Mouse (Mus musculus): ENCODE results near the gene Oaz1. TPM values are rescaled to one million over a fixed set of nuclear protein-coding genes. Genes with fewer than 3 reads are reported as not detected.
A peak's percentile ranks its signal among the peaks of the same experiment; 100 is the strongest.

Oaz1 gene
- polyA plus RNA-seq, 1 experiment from 2014 or later, result 1,701 TPM

GRCm38 (mm10) chr10:80836949-80837379, 10.5 kb downstream of the Oaz1 start:
- H3K4me2 ChIP-seq (ENCODE audit: low read length), result no peak overlapping the region
- H3K4me1 ChIP-seq (ENCODE audit: control insufficient read depth, insufficient read depth, low read length), result no peaks in the 10 kb centered on the region
- H3K27ac ChIP-seq (ENCODE audit: low read depth, low read length), result no peak overlapping the region
- ATAC-seq (peak; percentile 34; the same call in 1 of the 2 replicates), DNase-seq (ENCODE audit: low spot score) (no peak)
- 52% methylated on average over 7 of the region's 7 CpGs for WGBS
- H3K9ac ChIP-seq (ENCODE audit: low read length), result no peak overlapping the region
- H3K9me3 ChIP-seq (replicated peaks; ENCODE audit: control insufficient read depth, low read length), result no peaks in the 10 kb centered on the region
- H3K4me3 ChIP-seq (ENCODE audit: low read depth, low read length), result no peak overlapping the region
- H3K27me3 ChIP-seq (replicated peaks; ENCODE audit: control insufficient read depth, insufficient read depth, low read length), result 0 out of 2 replicates have a peak, but pooled peaks cover 3% of the 10 kb centered on the region
- H3K36me3 ChIP-seq (ENCODE audit: control insufficient read depth, insufficient read depth, low read length), result no peaks in the 10 kb centered on the region

GRCm38 (mm10) chr10:80837827-80838226, 11.4 kb downstream of the Oaz1 start:
- DNase-seq (ENCODE audit: low spot score) (no peak), ATAC-seq (no peak)
- Histone ChIP-seq H3K4me2 (ENCODE audit: low read length) (no peak overlapping the region), H3K9ac (ENCODE audit: low read length) (no peak overlapping the region), H3K9me3 (replicated peaks; ENCODE audit: control insufficient read depth, low read length) (no peaks in the 10 kb centered on the region), H3K36me3 (ENCODE audit: control insufficient read depth, insufficient read depth, low read length) (no peaks in the 10 kb centered on the region), H3K27me3 (replicated peaks; ENCODE audit: control insufficient read depth, insufficient read depth, low read length) (peaks cover 5% of the 10 kb centered on the region; the same call in 1 of the 2 replicates), H3K4me1 (ENCODE audit: control insufficient read depth, insufficient read depth, low read length) (no peaks in the 10 kb centered on the region), H3K4me3 (ENCODE audit: low read depth, low read length) (no peak overlapping the region), H3K27ac (ENCODE audit: low read depth, low read length) (no peak overlapping the region)
- 22% methylated on average over 2 of the region's 2 CpGs for WGBS

- DNase-seq (ENCODE audit: low spot score), result no peak
- no peak for ATAC-seq
- H3K4me3 ChIP-seq (ENCODE audit: low read depth, low read length), result no peak overlapping the region
- no peak overlapping the region for H3K27ac ChIP-seq (ENCODE audit: low read depth, low read length)
- H3K36me3 ChIP-seq (ENCODE audit: control insufficient read depth, insufficient read depth, low read length), result no peaks in the 10 kb centered on the region
- H3K4me1 ChIP-seq (ENCODE audit: control insufficient read depth, insufficient read depth, low read length), result 0 out of 2 replicates have a peak, but pooled peaks cover under 1% of the 10 kb centered on the region
- H3K4me2 ChIP-seq (ENCODE audit: low read length), result no peak overlapping the region
- H3K27me3 ChIP-seq (replicated peaks; ENCODE audit: control insufficient read depth, insufficient read depth, low read length), result peaks cover 10% of the 10 kb centered on the region
- H3K9me3 ChIP-seq (replicated peaks; ENCODE audit: control insufficient read depth, low read length), result no peaks in the 10 kb centered on the region
- WGBS, result 72% methylated on average over 2 of the region's 2 CpGs
- H3K9ac ChIP-seq (ENCODE audit: low read length), result no peak overlapping the region
These were observed 12.0 kb downstream of the Oaz1 start for GRCm38 (mm10) chr10:80838346-80838912.

GRCm38 (mm10) chr10:80839848-80840247, 13.4 kb downstream of the Oaz1 start:
- no peak overlapping the region for H3K9ac ChIP-seq (ENCODE audit: low read length)
- ATAC-seq, result no peak
- no peak overlapping the region for H3K27ac ChIP-seq (ENCODE audit: low read depth, low read length)
- 62% methylated on average over 6 of the region's 6 CpGs for WGBS
- no peak overlapping the region for H3K4me2 ChIP-seq (ENCODE audit: low read length)
- DNase-seq (ENCODE audit: low spot score), result no peak
- no peaks in the 10 kb centered on the region for H3K9me3 ChIP-seq (replicated peaks; ENCODE audit: control insufficient read depth, low read length)
- peaks cover 24% of the 10 kb centered on the region for H3K27me3 ChIP-seq (replicated peaks; ENCODE audit: control insufficient read depth, insufficient read depth, low read length)
- H3K4me1 ChIP-seq (ENCODE audit: control insufficient read depth, insufficient read depth, low read length), result peaks cover 5% of the 10 kb centered on the region; the same call in 1 of the 2 replicates
- H3K4me3 ChIP-seq (ENCODE audit: low read depth, low read length), result no peak overlapping the region
- H3K36me3 ChIP-seq (ENCODE audit: control insufficient read depth, insufficient read depth, low read length), result no peaks in the 10 kb centered on the region

GRCm38 (mm10) chr10:80841685-80842084, 15.2 kb downstream of the Oaz1 start:
- H3K27me3 ChIP-seq (replicated peaks; ENCODE audit: control insufficient read depth, insufficient read depth, low read length), result peaks cover 24% of the 10 kb centered on the region
- ATAC-seq, result no peak
- DNase-seq (ENCODE audit: low spot score), result no peak
- no peak overlapping the region for H3K4me3 ChIP-seq (ENCODE audit: low read depth, low read length)
- no peak overlapping the region for H3K9ac ChIP-seq (ENCODE audit: low read length)
- no peak overlapping the region for H3K4me2 ChIP-seq (ENCODE audit: low read length)
- H3K4me1 ChIP-seq (ENCODE audit: control insufficient read depth, insufficient read depth, low read length), result peaks cover 5% of the 10 kb centered on the region; the same call in 1 of the 2 replicates
- no peaks in the 10 kb centered on the region for H3K36me3 ChIP-seq (ENCODE audit: control insufficient read depth, insufficient read depth, low read length)
- no peaks in the 10 kb centered on the region for H3K9me3 ChIP-seq (replicated peaks; ENCODE audit: control insufficient read depth, low read length)
- H3K27ac ChIP-seq (ENCODE audit: low read depth, low read length), result no peak overlapping the region
- 70% methylated on average over 2 of the region's 2 CpGs for WGBS

GRCm38 (mm10) chr10:80842334-80842733, 15.9 kb downstream of the Oaz1 start:
- H3K9me3 ChIP-seq (replicated peaks; ENCODE audit: control insufficient read depth, low read length), result no peaks in the 10 kb centered on the region
- H3K4me2 ChIP-seq (ENCODE audit: low read length), result no peak overlapping the region
- H3K27ac ChIP-seq (ENCODE audit: low read depth, low read length), result no peak overlapping the region
- ATAC-seq (no peak), DNase-seq (ENCODE audit: low spot score) (no peak)
- WGBS, result 85% methylated on average over 15 of the region's 15 CpGs
- no peaks in the 10 kb centered on the region for H3K36me3 ChIP-seq (ENCODE audit: control insufficient read depth, insufficient read depth, low read length)
- H3K4me3 ChIP-seq (ENCODE audit: low read depth, low read length), result no peak overlapping the region
- H3K9ac ChIP-seq (ENCODE audit: low read length), result no peak overlapping the region
- H3K27me3 ChIP-seq (replicated peaks; ENCODE audit: control insufficient read depth, insufficient read depth, low read length), result peaks cover 24% of the 10 kb centered on the region
- H3K4me1 ChIP-seq (ENCODE audit: control insufficient read depth, insufficient read depth, low read length), result peaks cover 5% of the 10 kb centered on the region; the same call in 1 of the 2 replicates

- no peak overlapping the region for H3K27ac ChIP-seq (ENCODE audit: low read depth, low read length)
- H3K4me1 ChIP-seq (ENCODE audit: control insufficient read depth, insufficient read depth, low read length), result peaks cover 5% of the 10 kb centered on the region; the same call in 1 of the 2 replicates
- no peaks in the 10 kb centered on the region for H3K9me3 ChIP-seq (replicated peaks; ENCODE audit: control insufficient read depth, low read length)
- WGBS, result 7% methylated on average over 28 of the region's 32 CpGs
- no peak for DNase-seq (ENCODE audit: low spot score)
- ATAC-seq, result peak; percentile 21; the same call in 1 of the 2 replicates
- H3K36me3 ChIP-seq (ENCODE audit: control insufficient read depth, insufficient read depth, low read length), result no peaks in the 10 kb centered on the region
- peak overlapping the region; percentile 45 for H3K4me3 ChIP-seq (ENCODE audit: low read depth, low read length)
- peak overlapping the region; percentile 81 for H3K4me2 ChIP-seq (ENCODE audit: low read length)
- H3K27me3 ChIP-seq (replicated peaks; ENCODE audit: control insufficient read depth, insufficient read depth, low read length), result peaks cover 24% of the 10 kb centered on the region
- peak overlapping the region; percentile 64 for H3K9ac ChIP-seq (ENCODE audit: low read length)
These were observed 16.9 kb downstream of the Oaz1 start for GRCm38 (mm10) chr10:80843087-80843930.

- peak within 1 kb of the TSS; percentile 45 for H3K4me3 ChIP-seq (ENCODE audit: low read depth, low read length)
- DNase-seq (ENCODE audit: low spot score) (peak; percentile 63), ATAC-seq (peak; percentile 60)
- H3K4me1 ChIP-seq (ENCODE audit: control insufficient read depth, insufficient read depth, low read length), result peaks cover 5% of the 10 kb centered on the region; the same call in 1 of the 2 replicates
- no peaks in the 10 kb centered on the region for H3K9me3 ChIP-seq (replicated peaks; ENCODE audit: control insufficient read depth, low read length)
- 5% methylated on average over 39 of the region's 51 CpGs for WGBS
- peak within 1 kb of the TSS; percentile 64 for H3K9ac ChIP-seq (ENCODE audit: low read length)
- no peak within 1 kb of the TSS for H3K27ac ChIP-seq (ENCODE audit: low read depth, low read length)
- peaks cover 24% of the 10 kb centered on the region for H3K27me3 ChIP-seq (replicated peaks; ENCODE audit: control insufficient read depth, insufficient read depth, low read length)
- peak within 1 kb of the TSS; percentile 81 for H3K4me2 ChIP-seq (ENCODE audit: low read length)
- H3K36me3 ChIP-seq (ENCODE audit: control insufficient read depth, insufficient read depth, low read length), result no peaks in the 10 kb centered on the region
These were observed 17.6 kb downstream of the Oaz1 start, which contains the start of gene Lingo3 for GRCm38 (mm10) chr10:80843931-80844547. Gene Lingo3 (minus strand): TSS chr10:80844039.

Data from forebrain, embryonic 14.5 days (tissue).